Mouse (Mus musculus) layer of hippocampus, postnatal 10 days (tissue): ENCODE data around the gene Hoga1. TPM values are rescaled to one million over a fixed set of nuclear protein-coding genes. Genes with fewer than 3 reads are reported as not detected.

Experiments used
- DNase-seq, 2 experiments: peaks; one replicate each; pipeline ENCODE4 v3.0.0; 2021; ENCODE audit warnings: low spot score in 2 of 2
- total RNA-seq, 2 experiments: library from RNA; stranded (reverse); gene quantifications; 2 replicates each; pipeline ENCODE4 v1.2.3; 2021

The Hoga1 gene
- total RNA-seq, 2 experiments from 2014 or later, result 9.1 to 9.3 TPM

DNA sequence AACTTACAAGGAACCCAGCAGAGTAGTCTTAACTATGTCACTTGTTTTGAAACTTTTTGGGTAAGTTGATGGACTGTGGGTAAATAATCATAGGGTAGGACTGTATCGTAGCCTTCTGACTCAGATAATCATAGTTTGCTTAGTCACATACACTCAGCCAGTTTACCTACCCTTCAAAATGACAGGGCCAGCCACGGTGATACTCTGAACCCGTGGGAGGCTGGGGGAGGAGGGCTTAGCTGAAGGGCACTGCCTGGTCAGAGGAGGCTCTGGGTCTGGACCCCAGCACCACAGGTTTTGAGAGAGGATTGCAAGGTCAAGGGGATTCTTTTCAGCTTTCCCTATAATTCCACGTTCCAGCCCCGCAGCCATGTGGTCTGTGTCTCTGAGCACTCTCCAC is 73.2 kb downstream of the Hoga1 start:
- no peak for DNase-seq

DNA sequence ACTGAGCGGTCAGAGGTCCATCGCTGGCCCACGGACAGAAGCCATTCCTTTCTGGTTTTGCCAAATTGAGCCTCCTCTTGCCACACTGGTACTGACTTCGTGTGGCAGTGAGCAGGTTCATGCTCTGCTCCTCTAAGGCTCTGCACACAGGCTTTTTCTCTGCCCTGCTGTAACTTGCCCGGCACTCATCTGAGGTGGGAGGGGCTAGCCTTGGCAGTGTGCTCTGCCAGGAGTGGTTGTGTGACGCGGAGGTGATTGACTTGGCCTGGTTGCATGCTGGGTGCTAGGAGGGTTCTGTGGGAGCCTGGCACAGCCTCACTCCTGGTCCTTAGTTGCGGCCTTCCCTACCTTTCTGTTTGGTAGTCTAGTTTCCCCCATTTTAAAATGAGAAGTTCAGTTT is 75.0 kb downstream of the Hoga1 start:
- DNase-seq, result no peak

Other genes starting within 250 kb of the Hoga1 start
- 1 to 10 TPM; 3.6 to 4.4 TPM for gene Arhgap19, start 243.6 kb upstream of the Hoga1 start, total RNA-seq
- 10 to 100 TPM; 21.1 to 23.0 TPM for gene Frat1, start 215.6 kb upstream of the Hoga1 start, total RNA-seq
- gene Frat2, start 197.5 kb upstream of the Hoga1 start, total RNA-seq, result 10 to 100 TPM; 19.1 to 19.4 TPM
- 10 to 100 TPM; 36.3 to 37.1 TPM for gene Rrp12, start 149.4 kb upstream of the Hoga1 start, total RNA-seq
- gene Pgam1, start 133.7 kb upstream of the Hoga1 start, total RNA-seq, result 100 to 1,000 TPM; 451 to 486 TPM
- 10 to 100 TPM; 28.8 to 32.2 TPM for gene Exosc1, start 112.2 kb upstream of the Hoga1 start, total RNA-seq
- 10 to 100 TPM; 60.2 to 67.4 TPM for gene Zdhhc16, start 112.1 kb upstream of the Hoga1 start, total RNA-seq
- 10 to 100 TPM; 28.9 to 35.2 TPM for gene Mms19, start 64.5 kb upstream of the Hoga1 start, total RNA-seq
- 10 to 100 TPM; 15.8 to 18.9 TPM for gene Ubtd1, start 63.8 kb upstream of the Hoga1 start, total RNA-seq
- gene Ankrd2, start 9.6 kb upstream of the Hoga1 start, total RNA-seq, result under 1 TPM; 0.34 to 0.40 TPM
- 1 to 10 TPM in 1 of 2 experiments, under 1 TPM in 1; 0.71 to 1.4 TPM for gene 4933411K16Rik, start 6.6 kb downstream of the Hoga1 start, total RNA-seq
- gene Morn4, start 40.7 kb downstream of the Hoga1 start, total RNA-seq, result 10 to 100 TPM; 63.7 to 68.2 TPM
- 10 to 100 TPM; 47.4 to 48.7 TPM for gene Pi4k2a, start 44.9 kb downstream of the Hoga1 start, total RNA-seq
- 10 to 100 TPM; 15.8 to 18.0 TPM for gene Avpi1, start 83.4 kb downstream of the Hoga1 start, total RNA-seq
- gene Marveld1, start 101.8 kb downstream of the Hoga1 start, total RNA-seq, result 10 to 100 TPM in 1 of 2 experiments, 1 to 10 TPM in 1; 9.9 to 12.9 TPM
- gene Zfyve27, start 118.3 kb downstream of the Hoga1 start, total RNA-seq, result 100 to 1,000 TPM in 1 of 2 experiments, 10 to 100 TPM in 1; 86.9 to 124 TPM
- gene Sfrp5, start 156.6 kb downstream of the Hoga1 start, total RNA-seq, result under 1 TPM in 1 of 2 experiments, not detected in 1; 0.18 TPM
- gene Golga7b, start 202.0 kb downstream of the Hoga1 start, total RNA-seq, result 10 to 100 TPM; 90.9 to 93.8 TPM